Mouse (Mus musculus) stomach, embryonic 14.5 days (tissue): ENCODE measurements at regions not wholly inside any gene's neighbourhood (a gene's known extent, or its start where the extent isn't known, plus 50 kb on each side); places are given as distances from the start of the nearest gene placed in this dataset.
A peak's percentile ranks its signal among the peaks of the same experiment; 100 is the strongest.
"Not testable (repeated sequence)": the region's sequence is repeated elsewhere in the genome, so short reads cannot be mapped to it uniquely, and the experiment has no call there.

ENCODE experiments used
- ATAC-seq: fragments of 200-750 bp; cut with Nextera tagmentation; 2 replicates; pipeline ENCODE4 v1.8.0; 2017; ENCODE audit warnings: low read depth, moderate TSS enrichment; ENCODE audit not compliant: insufficient number of reproducible peaks, insufficient read depth, low FRiP score
- H3K27ac ChIP-seq: fragments of 300-500 bp; sonication (generic); 2 replicates; pipeline ENCODE4 v1.5.1; 2014; ENCODE audit warnings: mild to moderate bottlenecking, low read length, moderate library complexity, mixed read lengths
- H3K27me3 ChIP-seq: fragments of 300-500 bp; sonication (generic); 2 replicates; pipeline ENCODE4 v1.6.1; 2014; ENCODE audit warnings: low read length, control low read depth, mixed read lengths; ENCODE audit not compliant: control insufficient read depth, insufficient read depth
- H3K36me3 ChIP-seq: fragments of 300-500 bp; sonication (generic); 2 replicates; pipeline ENCODE4 v1.6.1; 2014; ENCODE audit warnings: mild to moderate bottlenecking, control low read depth, low read length, moderate library complexity, mixed read lengths; ENCODE audit not compliant: control insufficient read depth, insufficient read depth
- H3K4me1 ChIP-seq: fragments of 300-500 bp; sonication (generic); 2 replicates; pipeline ENCODE4 v1.6.1; 2014; ENCODE audit warnings: low read length, control low read depth, mixed read lengths; ENCODE audit not compliant: control insufficient read depth, insufficient read depth
- H3K4me2 ChIP-seq: fragments of 300-500 bp; sonication (generic); replicated peaks from 2 replicates; pipeline ENCODE4 v1.6.1; 2014; ENCODE audit warnings: low read depth, low read length, control low read depth
- H3K4me3 ChIP-seq: fragments of 300-500 bp; sonication (generic); 2 replicates; pipeline ENCODE4 v1.5.1; 2014; ENCODE audit warnings: low read depth, low read length, control low read depth
- H3K9ac ChIP-seq: fragments of 300-500 bp; sonication (generic); replicated peaks from 2 replicates; pipeline ENCODE4 v1.6.1; 2014; ENCODE audit warnings: low read depth, mild to moderate bottlenecking, control low read depth, low read length, moderate library complexity, mixed read lengths
- H3K9me3 ChIP-seq: fragments of 300-500 bp; sonication (generic); 2 replicates; pipeline ENCODE4 v1.6.1; 2016; ENCODE audit warnings: low read depth, low read length, control low read depth; ENCODE audit not compliant: control insufficient read depth
- WGBS: fragments of 180-500 bp; shearing (Covaris S2); extraction: QIAGEN DNeasy Blood & Tissue Kit; methylation state at CpG from one replicate; pipeline ENCODE4 v1.1.7; 2014; 5-methylcytosine and 5-hydroxymethylcytosine counted together

GRCm38 (mm10) chr12:82056782-82057611 lies 112.1 kb upstream of the Sipa1l1 start:
- not testable (repeated sequence) for ATAC-seq, H3K27ac ChIP-seq, H3K9me3 ChIP-seq, H3K9ac ChIP-seq, H3K27me3 ChIP-seq, H3K4me2 ChIP-seq, H3K4me3 ChIP-seq, H3K4me1 ChIP-seq, H3K36me3 ChIP-seq
- WGBS = no CpG with 5 or more reads among the region's 6 CpGs

GRCm38 (mm10) chr12:82064986-82065385 lies 104.1 kb upstream of the Sipa1l1 start:
- H3K27me3 ChIP-seq = no peaks in the 10 kb centered on the region
- H3K4me1 ChIP-seq = no peaks in the 10 kb centered on the region
- no peak for ATAC-seq
- H3K36me3 ChIP-seq = no peaks in the 10 kb centered on the region
- H3K4me2 ChIP-seq = no peak overlapping the region
- no peak overlapping the region for H3K4me3 ChIP-seq
- H3K9me3 ChIP-seq = no peaks in the 10 kb centered on the region
- no peak overlapping the region for H3K27ac ChIP-seq
- WGBS = 81% methylated on average over 4 of the region's 4 CpGs
- H3K9ac ChIP-seq = no peak overlapping the region

- H3K36me3 ChIP-seq = no peaks in the 10 kb centered on the region
- WGBS = 52% methylated on average over 4 of the region's 4 CpGs
- ATAC-seq = no peak
Measured at GRCm38 (mm10) chr12:82066860-82067259, 102.3 kb upstream of the Sipa1l1 start.

GRCm38 (mm10) chr12:82069621-82070020 lies 99.5 kb upstream of the Sipa1l1 start:
- Histone ChIP-seq H3K27ac (no peak overlapping the region), H3K4me1 (no peaks in the 10 kb centered on the region), H3K9ac (no peak overlapping the region), H3K4me3 (no peak overlapping the region), H3K4me2 (no peak overlapping the region), H3K27me3 (no peaks in the 10 kb centered on the region), H3K36me3 (no peaks in the 10 kb centered on the region), H3K9me3 (no peaks in the 10 kb centered on the region)
- WGBS = 75% methylated on average over 9 of the region's 9 CpGs
- no peak for ATAC-seq

More at GRCm38 (mm10) chr12:82066860-82067259, 102.3 kb upstream of the Sipa1l1 start:
- Histone ChIP-seq H3K9me3 (no peaks in the 10 kb centered on the region), H3K4me1 (no peaks in the 10 kb centered on the region), H3K27me3 (no peaks in the 10 kb centered on the region), H3K4me2 (no peak overlapping the region), H3K4me3 (no peak overlapping the region), H3K9ac (no peak overlapping the region), H3K27ac (no peak overlapping the region)

GRCm38 (mm10) chr12:82072810-82073465 lies 96.2 kb upstream of the Sipa1l1 start:
- Histone ChIP-seq H3K4me3 (no peak overlapping the region), H3K36me3 (no peaks in the 10 kb centered on the region), H3K9ac (no peak overlapping the region), H3K4me1 (peaks cover 6% of the 10 kb centered on the region; the same call in 1 of the 2 replicates), H3K27ac (no peak overlapping the region), H3K27me3 (no peaks in the 10 kb centered on the region), H3K9me3 (no peaks in the 10 kb centered on the region), H3K4me2 (no peak overlapping the region)
- ATAC-seq = no peak
- 68% methylated on average over 13 of the region's 13 CpGs for WGBS

- ATAC-seq = no peak
- 43% methylated on average over 13 of the region's 13 CpGs for whole genome bisulfite sequencing
- Histone ChIP-seq H3K27ac (peak overlapping the region; percentile 68; the same call in 1 of the 2 replicates), H3K4me3 (no peak overlapping the region), H3K9me3 (no peaks in the 10 kb centered on the region), H3K36me3 (no peaks in the 10 kb centered on the region), H3K4me1 (peaks cover 6% of the 10 kb centered on the region; the same call in 1 of the 2 replicates), H3K27me3 (no peaks in the 10 kb centered on the region), H3K4me2 (no peak overlapping the region), H3K9ac (no peak overlapping the region)
Measured at GRCm38 (mm10) chr12:82075479-82076221, 93.5 kb upstream of the Sipa1l1 start.

GRCm38 (mm10) chr12:82076766-82077165 lies 92.4 kb upstream of the Sipa1l1 start:
- H3K27me3 ChIP-seq = no peaks in the 10 kb centered on the region
- no peak overlapping the region for H3K9ac ChIP-seq
- WGBS = 51% methylated on average over 8 of the region's 8 CpGs
- no peak overlapping the region for H3K4me3 ChIP-seq
- no peak for ATAC-seq
- no peaks in the 10 kb centered on the region for H3K36me3 ChIP-seq
- H3K27ac ChIP-seq = peak overlapping the region; percentile 2; the same call in 1 of the 2 replicates
- H3K4me2 ChIP-seq = no peak overlapping the region
- H3K4me1 ChIP-seq = peaks cover 6% of the 10 kb centered on the region; the same call in 1 of the 2 replicates
- no peaks in the 10 kb centered on the region for H3K9me3 ChIP-seq

GRCm38 (mm10) chr12:82077945-82078344 lies 91.2 kb upstream of the Sipa1l1 start:
- Histone ChIP-seq H3K9me3 (no peaks in the 10 kb centered on the region), H3K9ac (no peak overlapping the region), H3K4me1 (peaks cover 6% of the 10 kb centered on the region; the same call in 1 of the 2 replicates), H3K27ac (no peak overlapping the region), H3K36me3 (no peaks in the 10 kb centered on the region), H3K4me3 (no peak overlapping the region), H3K4me2 (no peak overlapping the region), H3K27me3 (no peaks in the 10 kb centered on the region)
- 83% methylated on average over 5 of the region's 5 CpGs for WGBS
- ATAC-seq = no peak
